Mouse (Mus musculus): Measurements from ENCODE around the gene Znrf2. TPM values are rescaled to one million over a fixed set of nuclear protein-coding genes. Genes with fewer than 3 reads are reported as not detected.
A peak's percentile ranks its signal among the peaks of the same experiment; 100 is the strongest.

Znrf2 gene
- total and polyA plus RNA-seq, 3 experiments, result 5.4 to 22.1 (median 12.1) TPM

DNA sequence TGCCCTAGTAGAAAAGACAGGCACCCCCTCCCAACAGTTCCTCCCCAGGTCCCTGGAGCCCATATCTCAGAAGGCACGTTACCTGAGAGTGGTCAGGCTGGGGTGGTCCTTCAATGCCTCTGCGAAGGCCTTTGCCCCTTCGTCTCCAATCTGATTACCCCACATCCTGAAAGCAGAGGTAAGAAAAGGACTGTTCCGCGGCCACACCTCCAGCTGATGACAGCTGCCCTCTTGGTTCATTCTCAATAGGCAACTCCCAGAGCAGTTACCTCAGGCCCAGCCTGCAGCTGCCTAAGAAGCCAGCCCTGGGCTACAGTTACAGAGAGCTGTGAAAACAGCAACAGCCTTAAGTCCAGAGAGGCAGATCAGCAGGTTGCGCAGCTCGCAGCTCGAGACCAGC, 117.6 kb downstream of the Znrf2 start:
- WGBS, result 70% methylated on average over 8 of the region's 8 CpGs
- no peak overlapping the region for H3K4me3 ChIP-seq
- H3K9ac ChIP-seq (ENCODE audit: low read depth, low read length), result no peak overlapping the region
- peak overlapping the region; percentile 54 for H3K27ac ChIP-seq
- H3K36me3 ChIP-seq (ENCODE audit: control insufficient read depth, insufficient read depth, low read length), result peaks cover 6% of the 10 kb centered on the region
- TF ChIP-seq EP300 (IDR thresholded peaks at IDR 0.05; ENCODE audit: insufficient read depth, low read depth, low read length) (no peak), POLR2A (IDR thresholded peaks at IDR 0.05; ENCODE audit: insufficient read depth, low read depth, low read length) (no peak), CTCF (IDR thresholded peaks at IDR 0.05) (no peak)
- H3K27me3 ChIP-seq (ENCODE audit: control insufficient read depth, insufficient read depth, low read length), result no peaks in the 10 kb centered on the region
- H3K4me1 ChIP-seq (ENCODE audit: control insufficient read depth, insufficient read depth, low read length), result peaks cover 15% of the 10 kb centered on the region
- DNase-seq, result peak; percentile 11 to 37
- H3K79me2 ChIP-seq (replicated peaks; ENCODE audit: control insufficient read depth, insufficient read depth, low read length), result no peaks in the 10 kb centered on the region
- intact Hi-C loops (cut with DNase I), result loop anchor here (5.0 kb wide), 1 partner anchor 38 kb away; the partner anchor contains the start of gene Nod1

- Histone ChIP-seq H3K36me3 (ENCODE audit: control insufficient read depth, insufficient read depth, low read length) (peaks cover 6% of the 10 kb centered on the region), H3K27me3 (ENCODE audit: control insufficient read depth, insufficient read depth, low read length) (no peaks in the 10 kb centered on the region), H3K27ac (peak overlapping the region; percentile 54; the same call in 1 of the 2 replicates), H3K79me2 (replicated peaks; ENCODE audit: control insufficient read depth, insufficient read depth, low read length) (no peaks in the 10 kb centered on the region), H3K4me1 (ENCODE audit: control insufficient read depth, insufficient read depth, low read length) (peaks cover 20% of the 10 kb centered on the region), H3K4me3 (no peak overlapping the region), H3K9ac (ENCODE audit: low read depth, low read length) (no peak overlapping the region)
- TF ChIP-seq EP300 (IDR thresholded peaks at IDR 0.05; ENCODE audit: insufficient read depth, low read depth, low read length) (no peak), CTCF (IDR thresholded peaks at IDR 0.05) (no peak), POLR2A (IDR thresholded peaks at IDR 0.05; ENCODE audit: insufficient read depth, low read depth, low read length) (no peak)
- WGBS, result 83% methylated on average over 5 of the region's 5 CpGs
- intact Hi-C loops (cut with DNase I), result loop anchor here (5.0 kb wide), 1 partner anchor 37 kb away; the partner anchor contains the start of gene Nod1
- DNase-seq, result peak in 1 of 2 experiments; percentile 9
Observed at GRCm38 (mm10) chr6:54934930-54935329, 118.2 kb downstream of the Znrf2 start.

- no peak for TF ChIP-seq POLR2A (IDR thresholded peaks at IDR 0.05; ENCODE audit: insufficient read depth, low read depth, low read length)
- H3K27ac ChIP-seq, result no peak overlapping the region
- no peaks in the 10 kb centered on the region for H3K79me2 ChIP-seq (replicated peaks; ENCODE audit: control insufficient read depth, insufficient read depth, low read length)
- peak in 1 of 2 experiments; percentile 3 for DNase-seq
- intact Hi-C loops (cut with DNase I), result no loop called here
- H3K36me3 ChIP-seq (ENCODE audit: control insufficient read depth, insufficient read depth, low read length), result peaks cover 6% of the 10 kb centered on the region
- H3K27me3 ChIP-seq (ENCODE audit: control insufficient read depth, insufficient read depth, low read length), result no peaks in the 10 kb centered on the region
- peaks cover 29% of the 10 kb centered on the region for H3K4me1 ChIP-seq (ENCODE audit: control insufficient read depth, insufficient read depth, low read length)
- no peak overlapping the region for H3K4me3 ChIP-seq
- no peak overlapping the region for H3K9ac ChIP-seq (ENCODE audit: low read depth, low read length)
- 60% methylated on average over 2 of the region's 2 CpGs for WGBS
Observed at GRCm38 (mm10) chr6:54936496-54936895, 119.8 kb downstream of the Znrf2 start.

- H3K27me3 ChIP-seq (ENCODE audit: control insufficient read depth, insufficient read depth, low read length), result no peaks in the 10 kb centered on the region
- WGBS, result 8% methylated on average over 4 of the region's 4 CpGs
- H3K27ac ChIP-seq, result peak overlapping the region; percentile 81
- DNase-seq, result peak; percentile 80 to 86
- no peak overlapping the region for H3K9ac ChIP-seq (ENCODE audit: low read depth, low read length)
- peaks cover 19% of the 10 kb centered on the region for H3K4me1 ChIP-seq (ENCODE audit: control insufficient read depth, insufficient read depth, low read length)
- intact Hi-C loops (cut with DNase I), result loop anchor here (2.0 kb wide), 1 partner anchor 33 kb away; the partner anchor contains the start of gene Nod1
- no peak overlapping the region for H3K4me3 ChIP-seq
- no peaks in the 10 kb centered on the region; the same call in 1 of the 2 replicates for H3K79me2 ChIP-seq (replicated peaks; ENCODE audit: control insufficient read depth, insufficient read depth, low read length)
- 0 out of 2 replicates have a peak, but pooled peaks have one; percentile 11 for TF ChIP-seq EP300 (IDR thresholded peaks at IDR 0.05; ENCODE audit: insufficient read depth, low read depth, low read length)
- TF ChIP-seq CTCF (IDR thresholded peaks at IDR 0.05), result no peak
- H3K36me3 ChIP-seq (ENCODE audit: control insufficient read depth, insufficient read depth, low read length), result peaks cover 2% of the 10 kb centered on the region; the same call in 1 of the 2 replicates
Observed at GRCm38 (mm10) chr6:54939631-54940030, 122.9 kb downstream of the Znrf2 start.

DNA sequence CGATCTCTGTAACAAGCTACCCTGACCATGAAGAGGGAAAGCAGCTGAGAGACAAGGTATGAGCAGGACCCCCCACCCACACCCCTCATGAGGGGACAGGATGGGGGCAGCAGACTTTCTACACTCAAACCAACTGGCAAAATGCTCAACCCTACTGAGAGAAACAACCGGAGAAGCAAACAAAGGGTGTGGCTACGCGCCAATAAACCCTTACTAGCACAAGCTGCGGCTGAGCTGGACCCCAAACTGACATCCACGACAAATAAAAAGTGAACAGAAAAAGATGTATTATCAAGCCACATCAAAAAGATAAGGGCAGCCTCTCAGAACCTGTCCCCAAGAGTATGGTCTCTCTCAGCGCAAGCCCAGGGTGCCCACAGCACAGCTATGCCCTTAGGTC, 123.4 kb downstream of the Znrf2 start:
- H3K27ac ChIP-seq, result peak overlapping the region; percentile 81
- no peak overlapping the region for H3K9ac ChIP-seq (ENCODE audit: low read depth, low read length)
- H3K79me2 ChIP-seq (replicated peaks; ENCODE audit: control insufficient read depth, insufficient read depth, low read length), result no peaks in the 10 kb centered on the region; the same call in 1 of the 2 replicates
- H3K4me3 ChIP-seq, result no peak overlapping the region
- intact Hi-C loops (cut with DNase I), result loop anchor here (2.0 kb wide), 1 partner anchor 33 kb away; the partner anchor contains the start of gene Nod1
- peak in 1 of 2 experiments; percentile 38 for DNase-seq
- H3K4me1 ChIP-seq (ENCODE audit: control insufficient read depth, insufficient read depth, low read length), result peaks cover 19% of the 10 kb centered on the region
- H3K36me3 ChIP-seq (ENCODE audit: control insufficient read depth, insufficient read depth, low read length), result peaks cover 2% of the 10 kb centered on the region; the same call in 1 of the 2 replicates
- H3K27me3 ChIP-seq (ENCODE audit: control insufficient read depth, insufficient read depth, low read length), result no peaks in the 10 kb centered on the region
- TF ChIP-seq EP300 (IDR thresholded peaks at IDR 0.05; ENCODE audit: insufficient read depth, low read depth, low read length) (no peak), POLR2A (IDR thresholded peaks at IDR 0.05; ENCODE audit: insufficient read depth, low read depth, low read length) (no peak), CTCF (IDR thresholded peaks at IDR 0.05) (no peak)
- 58% methylated on average over 7 of the region's 7 CpGs for WGBS

DNA sequence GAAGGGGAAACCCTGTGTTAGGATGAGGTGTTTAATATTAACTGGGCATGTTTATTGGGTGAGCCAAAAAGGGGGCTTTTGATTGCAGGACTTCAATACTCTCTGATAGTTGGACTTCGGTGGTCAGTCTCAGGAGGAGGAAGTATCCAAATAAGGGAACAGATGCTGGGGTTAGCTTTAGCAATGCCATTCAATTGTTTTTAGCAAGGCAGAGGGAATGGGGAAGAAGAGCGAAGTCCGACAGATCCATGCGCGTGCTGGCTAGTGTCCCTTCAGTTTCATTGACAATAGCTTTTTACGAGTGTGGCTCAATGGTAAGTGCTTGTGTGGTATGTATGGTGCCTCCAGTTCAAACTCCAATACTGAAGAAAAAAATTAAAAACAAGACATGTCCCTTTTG, 124.4 kb downstream of the Znrf2 start:
- H3K27me3 ChIP-seq (ENCODE audit: control insufficient read depth, insufficient read depth, low read length), result no peaks in the 10 kb centered on the region
- TF ChIP-seq POLR2A (IDR thresholded peaks at IDR 0.05; ENCODE audit: insufficient read depth, low read depth, low read length) (no peak), EP300 (IDR thresholded peaks at IDR 0.05; ENCODE audit: insufficient read depth, low read depth, low read length) (no peak), CTCF (IDR thresholded peaks at IDR 0.05) (no peak)
- 87% methylated on average over 6 of the region's 6 CpGs for WGBS
- H3K27ac ChIP-seq, result no peak overlapping the region
- intact Hi-C loops (cut with DNase I), result loop anchor here (2.0 kb wide), 1 partner anchor 32 kb away; the partner anchor contains the start of gene Nod1
- no peak overlapping the region for H3K4me3 ChIP-seq
- DNase-seq, result no peak
- H3K36me3 ChIP-seq (ENCODE audit: control insufficient read depth, insufficient read depth, low read length), result peaks cover 4% of the 10 kb centered on the region
- H3K9ac ChIP-seq (ENCODE audit: low read depth, low read length), result no peak overlapping the region
- H3K4me1 ChIP-seq (ENCODE audit: control insufficient read depth, insufficient read depth, low read length), result peaks cover 19% of the 10 kb centered on the region
- no peaks in the 10 kb centered on the region; the same call in 1 of the 2 replicates for H3K79me2 ChIP-seq (replicated peaks; ENCODE audit: control insufficient read depth, insufficient read depth, low read length)

Other genes with a start within 250 kb of the Znrf2 start
- 1 to 10 TPM; 9.0 to 9.7 TPM for gene Plekha8, start 221.8 kb upstream of the Znrf2 start, total RNA-seq (2021)
- 2.6 and 5.4 TPM in 2 replicates for gene Plekha8, start 221.8 kb upstream of the Znrf2 start, polyA plus RNA-seq (2012; rRNA removed)
- gene Fkbp14, start 219.6 kb upstream of the Znrf2 start, total RNA-seq (2021), result 10 to 100 TPM in 1 of 2 experiments, 1 to 10 TPM in 1; 7.6 to 10.7 TPM
- gene Fkbp14, start 219.6 kb upstream of the Znrf2 start, polyA plus RNA-seq (2012; rRNA removed), result 5.4 and 12.3 TPM in 2 replicates
- gene Mturn, start 135.3 kb upstream of the Znrf2 start, total RNA-seq (2021), result 10 to 100 TPM; 11.0 to 16.3 TPM
- 5.4 and 8.8 TPM in 2 replicates for gene Mturn, start 135.3 kb upstream of the Znrf2 start, polyA plus RNA-seq (2012; rRNA removed)
- 10 to 100 TPM; 17.3 to 18.6 TPM for gene Nod1, start 155.7 kb downstream of the Znrf2 start, total RNA-seq (2021)
- gene Nod1, start 155.7 kb downstream of the Znrf2 start, polyA plus RNA-seq (2012; rRNA removed), result 23.6 and 25.7 TPM in 2 replicates
- 10 to 100 TPM; 26.5 to 29.1 TPM for gene Ggct, start 176.0 kb downstream of the Znrf2 start, total RNA-seq (2021)
- 6.8 and 7.8 TPM in 2 replicates for gene Ggct, start 176.0 kb downstream of the Znrf2 start, polyA plus RNA-seq (2012; rRNA removed)
- gene Gars, start 221.1 kb downstream of the Znrf2 start, total RNA-seq (2021), result 10 to 100 TPM; 55.1 to 60.4 TPM
- 26.7 and 44.5 TPM in 2 replicates for gene Gars, start 221.1 kb downstream of the Znrf2 start, polyA plus RNA-seq (2012; rRNA removed)